Mouse (Mus musculus) T-helper 17 cell (primary cell): Measurements from ENCODE around the gene Frmpd1.

Source experiments
- in situ Hi-C, 2 experiments: fragments of 300-600 bp; cut with MboI, MseI; formaldehyde crosslinking; loops; 1 replicate in 1 of 2; 2 replicates in 1 of 2; pipeline ENCODE4 v1.15.1; 2025; ENCODE audit warnings: high pct_unique_total_duplicates in 2 of 2

Frmpd1 gene

GRCm38 (mm10) chr4:45184521-45185330, at the start of gene Frmpd1:
Frmpd1 (plus strand) TSS chr4:45184875.
- in situ Hi-C loops: no loop called here

- in situ Hi-C loops: no loop called here
These were observed 47.0 kb upstream of the Frmpd1 start for GRCm38 (mm10) chr4:45137636-45138035.

GRCm38 (mm10) chr4:45141835-45142234, 42.8 kb upstream of the Frmpd1 start:
- in situ Hi-C loops: loop anchor here in 1 of 2 experiments (10.0 kb wide), 1 partner anchor 713 kb away; no protein-coding TSS in a partner anchor

- in situ Hi-C loops: loop anchor here in 1 of 2 experiments (10.0 kb wide), 1 partner anchor 712 kb away; no protein-coding TSS in a partner anchor
These were observed 42.3 kb upstream of the Frmpd1 start for GRCm38 (mm10) chr4:45142411-45142810.

GRCm38 (mm10) chr4:45143005-45143404, 41.7 kb upstream of the Frmpd1 start:
- in situ Hi-C loops: loop anchor here in 1 of 2 experiments (10.0 kb wide), 1 partner anchor 712 kb away; no protein-coding TSS in a partner anchor

GRCm38 (mm10) chr4:45156433-45156832, 28.2 kb upstream of the Frmpd1 start:
- in situ Hi-C loops: no loop called here

GRCm38 (mm10) chr4:45158608-45159007, 26.1 kb upstream of the Frmpd1 start:
- in situ Hi-C loops: no loop called here

- in situ Hi-C loops: no loop called here
These were observed 23.9 kb upstream of the Frmpd1 start for GRCm38 (mm10) chr4:45160773-45161172.

- in situ Hi-C loops: no loop called here
These were observed 21.0 kb upstream of the Frmpd1 start for GRCm38 (mm10) chr4:45163711-45164110.

- in situ Hi-C loops: no loop called here
These were observed 19.2 kb upstream of the Frmpd1 start for GRCm38 (mm10) chr4:45165477-45165876.

GRCm38 (mm10) chr4:45165955-45166354, 18.7 kb upstream of the Frmpd1 start:
- in situ Hi-C loops: no loop called here

- in situ Hi-C loops: no loop called here
These were observed 13.3 kb upstream of the Frmpd1 start for GRCm38 (mm10) chr4:45171340-45171739.

- in situ Hi-C loops: no loop called here
These were observed 706 bp upstream of the Frmpd1 start for GRCm38 (mm10) chr4:45183818-45184520.

GRCm38 (mm10) chr4:45185331-45185669, 625 bp downstream of the Frmpd1 start:
- in situ Hi-C loops: no loop called here

GRCm38 (mm10) chr4:45198296-45198695, 13.6 kb downstream of the Frmpd1 start:
- in situ Hi-C loops: no loop called here

- in situ Hi-C loops: no loop called here
These were observed 18.6 kb downstream of the Frmpd1 start for GRCm38 (mm10) chr4:45203283-45203682.

- in situ Hi-C loops: no loop called here
These were observed 22.8 kb downstream of the Frmpd1 start for GRCm38 (mm10) chr4:45207444-45207843.

GRCm38 (mm10) chr4:45208832-45209363, 24.2 kb downstream of the Frmpd1 start:
- in situ Hi-C loops: no loop called here

GRCm38 (mm10) chr4:45212342-45213063, 27.8 kb downstream of the Frmpd1 start:
- in situ Hi-C loops: no loop called here

GRCm38 (mm10) chr4:45219946-45220345, 35.3 kb downstream of the Frmpd1 start:
- in situ Hi-C loops: no loop called here

GRCm38 (mm10) chr4:45222395-45222794, 37.7 kb downstream of the Frmpd1 start:
- in situ Hi-C loops: no loop called here

- in situ Hi-C loops: no loop called here
These were observed 45.6 kb downstream of the Frmpd1 start for GRCm38 (mm10) chr4:45230263-45230662.
